Mouse (Mus musculus) spleen, adult 2 months (tissue): ENCODE measurements around the gene Pde3a. TPM values are rescaled to one million over a fixed set of nuclear protein-coding genes. Genes with fewer than 3 reads are reported as not detected.
"Not testable (repeated sequence)": the region's sequence is repeated elsewhere in the genome, so short reads cannot be mapped to it uniquely, and the experiment has no call there.

Experiments used
- DNase-seq, 2 experiments: peaks; one replicate each; pipeline versions ENCODE4 v3.0.0 to v3.0.0-alpha.2; 2012 to 2021; ENCODE audit warnings: low spot score in 2 of 2, low read depth in 1 of 2
- H3K27ac ChIP-seq: fragments of 200-500 bp; 2 replicates; pipeline ENCODE4 v1.5.1; 2012; ENCODE audit warnings: low read length, inconsistent platforms; ENCODE audit not compliant: insufficient read depth
- H3K27me3 ChIP-seq: fragments of 200-500 bp; 2 replicates; pipeline ENCODE4 v1.6.1; 2012; ENCODE audit warnings: mild to moderate bottlenecking, moderate library complexity, low read length, inconsistent platforms; ENCODE audit not compliant: control insufficient read depth, insufficient read depth
- H3K36me3 ChIP-seq: fragments of 200-500 bp; 2 replicates; pipeline ENCODE4 v1.6.1; 2012; ENCODE audit warnings: mild to moderate bottlenecking, low read length, inconsistent platforms; ENCODE audit not compliant: control insufficient read depth, insufficient read depth
- H3K4me1 ChIP-seq: fragments of 200-500 bp; 2 replicates; pipeline ENCODE4 v1.6.1; 2011; ENCODE audit warnings: inconsistent platforms; ENCODE audit not compliant: control insufficient read depth, insufficient read depth, insufficient read length
- H3K4me3 ChIP-seq: fragments of 200-500 bp; 2 replicates; pipeline ENCODE4 v1.5.1; 2011; ENCODE audit warnings: mild to moderate bottlenecking, inconsistent platforms; ENCODE audit not compliant: insufficient read depth, insufficient read length; ENCODE audit errors: extremely low read depth
- CTCF ChIP-seq: fragments of 200-500 bp; IDR thresholded peaks from 2 replicates; pipeline ENCODE4 v1.5.1; 2011; ENCODE audit warnings: mild to moderate bottlenecking, inconsistent platforms; ENCODE audit not compliant: insufficient read depth, insufficient read length, insufficient replicate concordance; ENCODE audit errors: extremely low read depth
- POLR2A ChIP-seq: fragments of 200-500 bp; IDR thresholded peaks from 2 replicates; pipeline ENCODE4 v1.6.1; 2011; ENCODE audit warnings: low read depth, low read length, inconsistent platforms
- whole genome bisulfite sequencing: fragments of 180-500 bp; shearing (Covaris S2); methylation state at CpG from one replicate; pipeline ENCODE4 v1.1.7; 2018; 5-methylcytosine and 5-hydroxymethylcytosine counted together
- polyA plus RNA-seq: library from polyadenylated mRNA; depleted of rRNA; stranded (reverse); fragments of >200 nt; gene quantifications from 2 replicates; pipeline ENCODE4 v1.2.3, GENCODE M21; 2012

The Pde3a gene
- polyA plus RNA-seq, 1 experiment, result 4.8 TPM

GRCm38 (mm10) chr6:141308451-141308850, 59.4 kb downstream of the Pde3a start:
- 61% methylated on average over 2 of the region's 2 CpGs for WGBS
- DNase-seq, result no peak
- Histone ChIP-seq H3K4me1 (no peaks in the 10 kb centered on the region), H3K36me3 (no peaks in the 10 kb centered on the region), H3K27me3 (no peaks in the 10 kb centered on the region), H3K4me3 (no peak overlapping the region), H3K27ac (no peak overlapping the region)
- TF ChIP-seq CTCF, result no peak
- no peak for TF ChIP-seq POLR2A

GRCm38 (mm10) chr6:141309872-141310271, 60.8 kb downstream of the Pde3a start:
- Histone ChIP-seq H3K4me3 (no peak overlapping the region), H3K27ac (no peak overlapping the region), H3K27me3 (no peaks in the 10 kb centered on the region), H3K36me3 (no peaks in the 10 kb centered on the region), H3K4me1 (no peaks in the 10 kb centered on the region)
- DNase-seq, result no peak
- no peak for TF ChIP-seq CTCF
- no peak for TF ChIP-seq POLR2A
- WGBS, result 56% methylated on average over 3 of the region's 3 CpGs

DNA sequence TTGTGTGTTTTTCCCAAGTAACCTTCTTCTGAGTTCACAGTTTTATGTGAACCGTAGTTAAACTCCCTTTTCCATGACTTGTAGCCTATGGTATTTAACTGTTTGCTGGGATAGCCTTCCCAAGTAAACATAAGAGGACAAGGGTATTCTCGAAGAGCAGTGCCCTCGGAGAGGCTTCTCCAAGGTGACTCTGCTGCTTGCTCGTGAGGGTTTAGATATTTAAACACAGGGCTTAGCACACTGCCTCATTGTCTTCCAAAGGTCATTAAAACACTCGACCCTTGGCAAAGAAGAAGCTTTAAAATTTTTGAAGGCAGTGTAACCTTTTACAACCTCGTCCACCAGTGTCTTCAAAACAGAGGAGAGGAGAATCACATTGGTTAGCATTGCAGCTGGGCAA, 61.3 kb downstream of the Pde3a start:
- Histone ChIP-seq H3K4me1 (no peaks in the 10 kb centered on the region), H3K36me3 (no peaks in the 10 kb centered on the region), H3K27ac (no peak overlapping the region), H3K4me3 (no peak overlapping the region), H3K27me3 (no peaks in the 10 kb centered on the region)
- DNase-seq, result no peak
- TF ChIP-seq POLR2A (no peak), CTCF (no peak)
- WGBS, result 77% methylated on average over 6 of the region's 6 CpGs

- Histone ChIP-seq H3K27me3 (no peaks in the 10 kb centered on the region), H3K36me3 (no peaks in the 10 kb centered on the region), H3K27ac (no peak overlapping the region), H3K4me3 (no peak overlapping the region), H3K4me1 (no peaks in the 10 kb centered on the region)
- TF ChIP-seq POLR2A (no peak), CTCF (no peak)
- WGBS, result 94% methylated on average over 6 of the region's 6 CpGs
- DNase-seq, result no peak
Observed at GRCm38 (mm10) chr6:141311615-141312014, 62.5 kb downstream of the Pde3a start.

GRCm38 (mm10) chr6:141313112-141313511, 64.0 kb downstream of the Pde3a start:
- WGBS, result 93% methylated on average over 4 of the region's 4 CpGs
- TF ChIP-seq CTCF, result no peak
- TF ChIP-seq POLR2A, result no peak
- Histone ChIP-seq H3K36me3 (no peaks in the 10 kb centered on the region), H3K27ac (no peak overlapping the region), H3K4me1 (no peaks in the 10 kb centered on the region), H3K27me3 (no peaks in the 10 kb centered on the region), H3K4me3 (no peak overlapping the region)
- no peak for DNase-seq

- DNase-seq, result no peak
- no peaks in the 10 kb centered on the region for H3K36me3 ChIP-seq
- H3K27ac ChIP-seq, result no peak overlapping the region
- 82% methylated on average over 3 of the region's 3 CpGs for WGBS
- TF ChIP-seq POLR2A, result no peak
- no peaks in the 10 kb centered on the region for H3K27me3 ChIP-seq
- H3K4me1 ChIP-seq, result no peaks in the 10 kb centered on the region
- no peak overlapping the region for H3K4me3 ChIP-seq
Observed at GRCm38 (mm10) chr6:141318440-141318839, 69.4 kb downstream of the Pde3a start.

- Histone ChIP-seq H3K4me3 (no peak overlapping the region), H3K36me3 (no peaks in the 10 kb centered on the region), H3K27ac (no peak overlapping the region), H3K4me1 (no peaks in the 10 kb centered on the region), H3K27me3 (no peaks in the 10 kb centered on the region)
- no peak for DNase-seq
- WGBS, result 83% methylated on average over 3 of the region's 3 CpGs
- TF ChIP-seq POLR2A, result no peak
- no peak for TF ChIP-seq CTCF
Observed at GRCm38 (mm10) chr6:141321253-141321652, 72.2 kb downstream of the Pde3a start.

DNA sequence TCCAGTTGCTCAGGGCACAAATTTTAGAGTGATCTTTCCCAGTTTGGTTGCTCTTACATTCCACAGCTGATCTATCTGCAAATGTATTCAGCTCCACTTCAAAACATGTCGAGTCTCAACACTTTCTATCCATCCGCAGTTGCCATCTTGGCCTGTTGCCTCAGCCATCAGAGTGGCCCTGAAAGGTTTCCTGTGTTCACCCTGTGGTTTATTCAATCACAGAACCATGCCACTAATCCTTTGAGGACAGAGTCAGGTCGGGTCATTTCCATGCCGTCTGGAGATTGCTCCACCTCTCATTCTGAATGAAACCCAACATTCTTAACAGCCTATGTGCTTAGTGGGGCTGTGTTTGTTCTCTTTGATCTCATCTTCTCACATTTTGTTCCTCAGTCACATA, 73.9 kb downstream of the Pde3a start:
- TF ChIP-seq CTCF (no peak), POLR2A (no peak)
- Histone ChIP-seq H3K27me3 (no peaks in the 10 kb centered on the region), H3K4me1 (no peaks in the 10 kb centered on the region), H3K27ac (no peak overlapping the region), H3K36me3 (no peaks in the 10 kb centered on the region), H3K4me3 (no peak overlapping the region)
- 60% methylated on average over 4 of the region's 4 CpGs for WGBS
- DNase-seq, result no peak

DNA sequence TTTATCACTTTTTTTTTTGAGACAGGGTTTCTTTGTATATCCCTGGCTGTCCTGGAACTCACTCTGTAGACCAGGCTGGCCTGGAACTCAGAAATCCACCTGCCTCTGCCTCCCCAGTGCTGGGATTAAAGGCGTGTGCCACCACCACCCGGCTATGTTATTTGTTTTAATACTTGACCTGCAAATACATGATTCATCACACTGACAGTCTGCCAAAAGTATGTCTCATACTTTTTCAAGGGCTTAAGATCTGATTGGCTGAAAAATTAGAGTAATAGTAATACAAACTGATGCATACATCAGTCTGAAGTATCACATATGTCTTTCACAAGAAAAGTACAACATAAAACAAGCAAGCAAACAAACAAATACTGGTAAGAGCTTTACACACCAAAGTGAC, 78.1 kb downstream of the Pde3a start:
- not testable (repeated sequence) for H3K4me1 ChIP-seq, DNase-seq, H3K27ac ChIP-seq, H3K27me3 ChIP-seq, H3K36me3 ChIP-seq, H3K4me3 ChIP-seq
- WGBS, result 83% methylated on average over 2 of the region's 2 CpGs
